Mouse (Mus musculus): ENCODE data around the gene Cmtm5. TPM values are rescaled to one million over a fixed set of nuclear protein-coding genes. Genes with fewer than 3 reads are reported as not detected.
"Not testable (repeated sequence)": the region's sequence is repeated elsewhere in the genome, so short reads cannot be mapped to it uniquely, and the experiment has no call there.

Cmtm5 gene
- total RNA-seq, 2 experiments from 2014 or later: 77.1 to 86.1 TPM

GRCm38 (mm10) chr14:54930431-54930830 is 5.6 kb upstream of the Cmtm5 start:
- DNase-seq (ENCODE audit: low spot score in 2 of 2): no peak

- DNase-seq (ENCODE audit: low spot score in 2 of 2): no peak
These were observed 3.4 kb upstream of the Cmtm5 start, which contains the start of gene Il25 for GRCm38 (mm10) chr14:54932645-54933150. TSS of gene Il25 (plus strand) at chr14:54932695.

- no peak for DNase-seq (ENCODE audit: low spot score in 2 of 2)
These were observed 735 bp downstream of the Cmtm5 start for GRCm38 (mm10) chr14:54936831-54937160.

- no peak for DNase-seq (ENCODE audit: low spot score in 2 of 2)
These were observed 1.5 kb downstream of the Cmtm5 start for GRCm38 (mm10) chr14:54937361-54938182.

GRCm38 (mm10) chr14:54938431-54939219 is 2.6 kb downstream of the Cmtm5 start:
- no peak for DNase-seq (ENCODE audit: low spot score in 2 of 2)

- DNase-seq (ENCODE audit: low spot score in 2 of 2): peak; percentile 31 to 56
These were observed 3.5 kb downstream of the Cmtm5 start for GRCm38 (mm10) chr14:54939434-54940175.

GRCm38 (mm10) chr14:54940176-54940530 is 4.1 kb downstream of the Cmtm5 start:
- DNase-seq (ENCODE audit: low spot score in 2 of 2): no peak

GRCm38 (mm10) chr14:54941024-54941978 is 5.2 kb downstream of the Cmtm5 start:
- no peak for DNase-seq (ENCODE audit: low spot score in 2 of 2)

- no peak for DNase-seq (ENCODE audit: low spot score in 2 of 2)
These were observed 6.4 kb downstream of the Cmtm5 start for GRCm38 (mm10) chr14:54942479-54942878.

GRCm38 (mm10) chr14:54943971-54944370 is 7.9 kb downstream of the Cmtm5 start:
- DNase-seq (ENCODE audit: low spot score in 2 of 2): no peak

GRCm38 (mm10) chr14:54944939-54945338 is 8.9 kb downstream of the Cmtm5 start:
- DNase-seq (ENCODE audit: low spot score in 2 of 2): no peak

- DNase-seq (ENCODE audit: low spot score in 2 of 2): no peak
These were observed 10.1 kb downstream of the Cmtm5 start for GRCm38 (mm10) chr14:54945975-54946704.

- DNase-seq (ENCODE audit: low spot score in 2 of 2): not testable (repeated sequence)
These were observed 10.9 kb downstream of the Cmtm5 start for GRCm38 (mm10) chr14:54947008-54947407.

- DNase-seq (ENCODE audit: low spot score in 2 of 2): no peak
These were observed 12.7 kb downstream of the Cmtm5 start for GRCm38 (mm10) chr14:54948781-54949180.

GRCm38 (mm10) chr14:54950493-54950892 is 14.4 kb downstream of the Cmtm5 start:
- DNase-seq (ENCODE audit: low spot score in 2 of 2): no peak

GRCm38 (mm10) chr14:54951587-54951986 is 15.5 kb downstream of the Cmtm5 start:
- no peak for DNase-seq (ENCODE audit: low spot score in 2 of 2)

- DNase-seq (ENCODE audit: low spot score in 2 of 2): no peak
These were observed 17.7 kb downstream of the Cmtm5 start for GRCm38 (mm10) chr14:54953664-54954206.

- no peak for DNase-seq (ENCODE audit: low spot score in 2 of 2)
These were observed 18.4 kb downstream of the Cmtm5 start for GRCm38 (mm10) chr14:54954474-54954873.

- DNase-seq (ENCODE audit: low spot score in 2 of 2): no peak
These were observed 19.4 kb downstream of the Cmtm5 start for GRCm38 (mm10) chr14:54955481-54955880.
